Mouse (Mus musculus): Measurements from ENCODE around the gene Atp1a1. TPM values are rescaled to one million over a fixed set of nuclear protein-coding genes. Genes with fewer than 3 reads are reported as not detected.

The Atp1a1 gene
- polyA plus RNA-seq, 1 experiment from 2014 or later = 3,406 TPM

DNA sequence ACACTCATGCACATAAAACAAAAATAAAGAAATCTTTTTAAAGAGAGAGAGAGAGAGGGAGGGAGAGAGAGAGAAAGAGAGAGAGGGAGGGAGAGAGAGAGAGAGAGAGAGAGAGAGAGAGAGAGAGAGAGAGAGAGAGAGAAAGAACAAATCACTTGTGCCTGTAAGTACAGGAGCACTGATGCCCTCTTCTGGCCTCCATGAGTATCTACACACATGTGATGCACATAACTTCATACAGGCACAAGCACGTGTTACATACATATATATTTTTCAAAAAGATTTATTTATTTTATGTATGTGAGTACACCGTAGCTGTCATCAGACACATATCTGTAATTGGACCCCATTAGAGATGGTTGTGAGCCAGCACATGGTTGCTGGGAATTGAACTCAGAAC is 40.5 kb downstream of the Atp1a1 start:
- H3K27me3 ChIP-seq = no peaks in the 10 kb centered on the region
- DNase-seq (ENCODE audit: low read depth, low spot score) (no peak), ATAC-seq (no peak)
- ChIA-PET CTCF (interaction anchor here (0.7 to 2.1 kb wide), 5 partner anchors 9 to 61 kb away, joined by 3 to 8 read pairs (median 3); no protein-coding TSS in a partner anchor), POLR2A (no interaction called here)
- TF ChIP-seq CTCF (IDR thresholded peaks at IDR 0.05) = peak; percentile 39
- in situ Hi-C loops (cut with MboI; ENCODE audit: low pct_unique_long_range_greater_than_20kb) = no loop called here

DNA sequence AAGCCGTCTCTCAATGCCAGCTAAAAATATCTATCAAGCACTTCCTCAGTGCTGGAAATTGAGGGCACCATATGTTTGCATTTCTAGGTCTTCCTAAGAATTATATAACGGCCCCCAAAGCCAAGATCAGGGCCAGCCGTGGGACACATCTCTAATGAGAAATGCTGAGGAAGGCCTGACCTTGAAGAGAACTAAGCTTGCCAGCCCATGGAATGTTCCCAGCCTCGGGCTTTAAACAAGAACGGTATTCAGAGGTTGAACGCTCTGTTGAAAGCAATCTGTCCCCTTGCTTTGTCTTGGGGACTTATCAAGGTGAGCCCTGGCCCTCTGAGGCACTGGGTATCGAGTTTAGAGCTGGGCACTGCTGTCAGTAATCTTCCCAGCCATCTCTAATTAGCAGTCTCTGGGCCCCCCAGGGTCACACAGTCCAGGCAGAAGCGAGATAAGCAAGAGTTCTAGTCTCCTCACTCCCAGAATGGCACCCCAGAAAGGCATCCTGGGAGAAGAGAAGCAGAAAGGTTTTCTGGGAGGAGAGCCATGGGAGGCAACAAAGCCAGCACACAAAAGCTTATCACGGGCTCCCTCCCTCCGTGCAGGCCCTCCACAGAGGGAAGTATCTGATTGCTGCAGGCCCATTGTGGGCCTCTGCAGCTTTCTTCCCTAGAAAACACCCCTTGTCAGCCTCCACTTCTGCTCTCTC is 41.8 kb downstream of the Atp1a1 start:
- ChIA-PET CTCF (interaction anchor here (0.7 to 2.1 kb wide), 3 partner anchors 8 to 56 kb away, joined by 3 to 8 read pairs (median 4); no protein-coding TSS in a partner anchor), POLR2A (interaction anchor here (1.0 to 1.3 kb wide), 2 partner anchors 9 to 49 kb away, joined by 3 to 5 read pairs; no protein-coding TSS in a partner anchor)
- no peak for TF ChIP-seq CTCF (IDR thresholded peaks at IDR 0.05)
- no peaks in the 10 kb centered on the region for H3K27me3 ChIP-seq
- ATAC-seq (no peak), DNase-seq (ENCODE audit: low read depth, low spot score) (no peak)
- in situ Hi-C loops (cut with MboI; ENCODE audit: low pct_unique_long_range_greater_than_20kb) = no loop called here

DNA sequence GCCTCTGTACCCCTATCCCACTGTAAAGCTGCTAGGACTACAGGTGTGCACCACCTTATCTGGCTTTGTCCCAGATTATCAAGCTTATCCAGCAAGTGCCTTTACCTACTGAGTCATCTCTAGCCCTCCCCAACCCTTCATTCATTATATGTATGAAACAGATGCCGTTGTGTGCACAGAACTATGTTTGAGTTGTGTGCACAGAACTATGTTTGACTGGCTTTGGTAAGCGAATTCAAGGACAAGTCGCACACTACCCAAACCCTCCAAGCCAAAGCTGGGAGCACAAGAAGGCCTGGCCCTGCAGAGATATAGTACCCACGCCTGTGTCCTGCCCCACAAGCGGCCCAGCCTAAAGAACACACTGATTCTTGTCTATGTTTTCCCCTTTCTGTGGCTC is 42.5 kb downstream of the Atp1a1 start:
- H3K27me3 ChIP-seq = no peaks in the 10 kb centered on the region
- no peak for TF ChIP-seq CTCF (IDR thresholded peaks at IDR 0.05)
- ATAC-seq = no peak
- POLR2A ChIA-PET = interaction anchor here (1.3 kb wide), 1 partner anchor 49 kb away, joined by 3 read pairs; no protein-coding TSS in a partner anchor
- no peak for DNase-seq (ENCODE audit: low read depth, low spot score)
- CTCF ChIA-PET = interaction anchor here (1.5 to 2.1 kb wide), 2 partner anchors 9 to 46 kb away, joined by 4 to 8 read pairs; no protein-coding TSS in a partner anchor
- in situ Hi-C loops (cut with MboI; ENCODE audit: low pct_unique_long_range_greater_than_20kb) = no loop called here

DNA sequence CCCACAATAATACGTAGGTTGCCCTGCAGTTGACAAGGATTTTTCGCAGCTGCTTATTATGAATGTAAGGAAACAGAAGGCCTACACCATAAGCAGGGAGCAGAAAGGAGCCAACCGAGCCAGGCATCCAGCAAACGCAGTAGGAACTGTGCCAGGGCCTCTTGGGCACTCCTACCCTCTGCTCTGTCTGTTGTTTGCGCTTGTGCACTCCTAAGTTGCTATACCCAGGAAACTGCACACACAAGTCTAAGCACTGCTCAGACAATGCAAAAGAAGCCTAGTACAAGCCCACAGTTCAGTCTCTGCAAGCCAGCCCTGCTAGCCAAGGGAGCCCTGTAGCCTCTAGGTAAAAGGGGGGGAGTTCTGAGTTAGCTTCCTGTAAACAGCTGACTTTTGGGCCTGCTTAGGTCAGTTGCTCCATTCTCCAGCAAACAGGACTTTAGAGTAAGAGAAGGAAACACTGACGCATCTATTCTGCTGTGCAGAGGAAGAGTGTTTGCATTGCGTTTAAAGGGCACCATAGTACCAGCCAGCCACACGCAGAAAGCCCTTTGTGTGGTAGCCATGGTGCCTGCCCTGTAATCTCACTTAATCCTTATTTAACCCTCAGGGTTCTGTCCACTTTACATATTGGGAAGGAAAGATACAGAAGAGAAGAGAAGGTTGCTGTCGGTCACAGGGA is 43.5 kb downstream of the Atp1a1 start:
- no peak for TF ChIP-seq CTCF (IDR thresholded peaks at IDR 0.05)
- POLR2A ChIA-PET = interaction anchor here (0.8 to 1.1 kb wide), 2 partner anchors 10 to 44 kb away, joined by 3 to 7 read pairs; no protein-coding TSS in a partner anchor
- in situ Hi-C loops (cut with MboI; ENCODE audit: low pct_unique_long_range_greater_than_20kb) = no loop called here
- no peak for DNase-seq (ENCODE audit: low read depth, low spot score)
- H3K27me3 ChIP-seq = no peaks in the 10 kb centered on the region
- CTCF ChIA-PET = interaction anchor here (0.9 to 2.4 kb wide), 6 partner anchors 8 to 45 kb away, joined by 3 to 8 read pairs (median 5); no protein-coding TSS in a partner anchor
- no peak for ATAC-seq

DNA sequence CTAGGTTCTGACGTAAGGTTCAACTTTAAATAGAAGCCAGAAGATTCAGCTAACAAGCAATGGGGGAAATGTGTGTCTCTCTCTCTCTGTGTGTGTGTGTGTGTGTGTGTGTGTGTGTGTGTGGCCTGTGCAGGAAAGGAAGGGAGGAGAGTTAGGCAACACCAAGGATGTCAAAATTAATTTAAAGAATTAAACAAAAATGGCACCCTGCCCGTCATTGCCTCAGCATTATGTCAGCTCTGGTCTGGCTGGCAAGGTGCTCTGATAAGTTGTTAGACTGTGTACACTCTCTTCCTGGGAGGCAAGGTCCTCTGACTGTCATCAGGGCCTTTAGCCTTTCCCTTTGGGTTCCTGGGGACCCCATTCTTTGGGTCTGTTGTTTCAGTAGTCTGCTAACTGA is 47.8 kb downstream of the Atp1a1 start:
- in situ Hi-C loops (cut with MboI; ENCODE audit: low pct_unique_long_range_greater_than_20kb) = no loop called here
- no peak for ATAC-seq
- ChIA-PET CTCF (interaction anchor here (1.2 to 2.6 kb wide), 3 partner anchors 9 to 50 kb away, joined by 3 to 10 read pairs (median 6); no protein-coding TSS in a partner anchor), POLR2A (interaction anchor here (1.8 kb wide), 1 partner anchor 9 kb away, joined by 5 read pairs; no protein-coding TSS in a partner anchor)
- no peaks in the 10 kb centered on the region for H3K27me3 ChIP-seq
- TF ChIP-seq CTCF (IDR thresholded peaks at IDR 0.05) = no peak
- DNase-seq (ENCODE audit: low read depth, low spot score) = no peak

DNA sequence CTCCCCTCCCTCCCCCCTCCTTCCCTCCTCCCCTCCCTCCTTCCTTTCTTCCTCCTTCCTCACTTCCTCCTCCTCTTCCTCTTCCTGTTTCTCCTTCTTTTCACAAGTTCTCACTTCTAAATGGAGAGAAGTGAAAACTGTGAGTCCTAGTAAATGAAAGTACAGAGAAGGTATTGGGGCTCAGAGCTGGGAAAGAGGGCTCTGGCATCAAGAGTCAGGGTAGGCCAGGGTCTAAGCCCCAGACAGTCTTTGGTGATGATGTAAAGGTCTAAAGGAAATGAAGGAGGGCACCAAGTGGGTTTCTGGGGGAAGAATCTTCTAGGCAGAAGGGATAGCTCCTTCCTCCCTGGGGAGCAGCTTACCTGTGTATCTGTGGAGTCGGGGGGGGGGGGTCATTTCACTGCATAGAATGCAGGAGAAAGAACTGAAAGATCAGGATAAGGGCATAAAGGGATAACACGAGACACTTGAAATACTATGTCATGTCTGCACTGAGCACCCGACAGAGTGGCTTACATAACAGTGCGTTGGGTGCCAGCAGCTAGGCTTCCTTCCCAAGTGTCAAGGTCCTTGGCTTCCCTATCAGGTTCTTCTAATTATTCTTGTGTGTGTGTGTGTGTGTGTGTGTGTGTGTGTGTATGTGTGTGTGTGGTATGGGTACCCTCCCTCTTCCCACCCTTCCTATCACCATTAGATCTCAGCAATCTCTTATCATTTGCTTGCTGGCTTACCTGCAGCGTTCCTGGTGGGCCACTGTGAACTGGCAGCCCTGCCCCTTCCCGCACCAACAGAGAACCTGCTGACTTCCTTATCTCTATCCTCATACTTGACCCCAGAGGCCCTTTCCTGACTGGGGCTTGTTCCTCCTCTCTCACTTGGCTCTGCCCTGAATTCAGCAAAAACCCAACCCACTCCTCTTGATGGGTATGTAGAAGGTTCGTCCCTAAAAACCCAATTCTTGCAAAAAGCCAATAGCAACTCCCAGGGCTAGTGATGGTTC is 51.6 kb downstream of the Atp1a1 start:
- ChIA-PET POLR2A (interaction anchor here (0.8 kb wide), 1 partner anchor 9 kb away, joined by 4 read pairs; no protein-coding TSS in a partner anchor), CTCF (interaction anchor here (1.2 to 2.6 kb wide), 4 partner anchors 9 to 59 kb away, joined by 3 to 9 read pairs (median 4); no protein-coding TSS in a partner anchor)
- in situ Hi-C loops (cut with MboI; ENCODE audit: low pct_unique_long_range_greater_than_20kb) = no loop called here
- DNase-seq (ENCODE audit: low read depth, low spot score) = no peak
- ATAC-seq = no peak
- TF ChIP-seq CTCF (IDR thresholded peaks at IDR 0.05) = no peak
- no peaks in the 10 kb centered on the region for H3K27me3 ChIP-seq

DNA sequence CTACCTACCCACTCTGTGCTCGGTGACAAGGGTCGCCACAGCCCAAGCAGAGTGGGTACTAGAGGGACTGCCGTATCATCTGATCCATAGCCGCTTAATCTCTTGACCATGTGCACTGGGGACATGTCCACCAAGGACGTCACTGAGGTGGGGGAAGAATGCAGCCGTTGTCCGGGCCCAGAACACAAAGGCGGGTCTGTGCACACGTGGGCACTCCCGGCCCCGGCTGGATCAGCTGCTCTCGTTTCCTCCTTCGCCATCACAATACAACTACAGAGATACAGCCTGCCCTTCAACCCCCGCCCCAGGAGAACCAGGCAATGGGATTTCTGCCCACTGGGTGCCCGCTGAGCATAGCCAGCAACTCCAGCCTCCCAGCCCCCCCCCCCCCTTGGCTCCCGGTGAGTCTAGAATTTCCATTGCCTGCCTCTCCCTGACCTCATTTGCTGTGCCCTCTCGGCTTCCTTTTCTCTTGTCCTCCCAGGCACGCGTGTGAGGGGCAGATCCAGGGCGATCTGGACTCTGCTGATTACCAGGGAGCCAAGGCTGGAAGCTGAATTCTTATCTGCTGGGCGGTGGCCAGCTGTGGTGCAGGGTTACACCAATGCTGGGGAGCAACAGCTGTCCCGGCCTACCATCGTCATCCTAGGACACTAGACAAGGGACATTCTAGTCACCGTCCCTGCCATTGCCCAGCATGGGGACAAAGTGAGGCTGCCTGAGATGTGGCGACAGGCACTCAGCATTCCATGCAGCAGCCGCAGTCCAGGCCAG is 52.8 kb downstream of the Atp1a1 start:
- in situ Hi-C loops (cut with MboI; ENCODE audit: low pct_unique_long_range_greater_than_20kb) = no loop called here
- ChIA-PET CTCF (interaction anchor here (1.5 to 1.7 kb wide), 2 partner anchors 9 to 58 kb away, joined by 3 to 4 read pairs; no protein-coding TSS in a partner anchor), POLR2A (no interaction called here)
- no peaks in the 10 kb centered on the region for H3K27me3 ChIP-seq
- ATAC-seq = no peak
- no peak for DNase-seq (ENCODE audit: low read depth, low spot score)
- no peak for TF ChIP-seq CTCF (IDR thresholded peaks at IDR 0.05)

DNA sequence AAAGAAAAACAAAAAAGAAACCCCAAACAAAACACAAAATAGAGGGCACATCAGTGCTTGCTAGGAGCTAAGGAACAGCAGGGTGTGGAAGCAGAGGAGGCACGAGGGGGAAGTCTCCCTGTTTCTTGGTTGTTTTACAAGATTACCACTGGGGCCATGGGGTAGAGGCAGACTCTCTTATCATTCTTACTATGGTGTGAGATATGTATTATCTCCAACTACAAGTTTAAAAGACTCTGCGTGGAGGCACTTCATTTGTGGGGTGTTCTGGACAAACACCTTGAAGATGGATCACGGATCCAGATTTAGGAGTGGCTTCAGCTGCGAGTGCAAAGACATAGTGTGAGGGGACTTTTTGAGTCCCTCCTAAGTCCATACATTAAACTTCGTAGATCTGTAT is 54.7 kb downstream of the Atp1a1 start:
- in situ Hi-C loops (cut with MboI; ENCODE audit: low pct_unique_long_range_greater_than_20kb) = no loop called here
- ChIA-PET POLR2A (no interaction called here), CTCF (interaction anchor here (0.9 kb wide), 1 partner anchor 8 kb away, joined by 3 read pairs; no protein-coding TSS in a partner anchor)
- H3K27me3 ChIP-seq = no peaks in the 10 kb centered on the region
- DNase-seq (ENCODE audit: low read depth, low spot score) (no peak), ATAC-seq (no peak)
- no peak for TF ChIP-seq CTCF (IDR thresholded peaks at IDR 0.05)

DNA sequence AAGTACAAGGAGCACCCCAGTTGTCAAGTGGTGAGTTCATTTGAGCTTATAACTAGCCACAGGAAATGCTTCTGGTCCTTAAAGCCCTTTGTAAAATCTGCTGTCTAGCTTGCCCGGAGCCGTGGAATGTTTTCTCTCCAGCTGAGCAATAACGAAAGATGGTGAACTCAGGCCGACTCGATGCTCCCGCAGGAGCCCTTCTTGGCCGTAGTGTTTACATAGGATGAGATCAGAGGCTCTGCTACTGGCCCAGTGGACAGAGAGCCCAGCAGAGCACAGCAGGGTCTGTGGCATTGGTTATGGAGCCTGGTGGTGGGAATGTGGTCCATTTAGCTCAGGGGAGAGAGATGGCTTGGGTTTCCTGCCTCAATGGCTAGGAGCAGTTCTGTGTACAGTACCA is 60.4 kb downstream of the Atp1a1 start:
- TF ChIP-seq CTCF (IDR thresholded peaks at IDR 0.05) = no peak
- in situ Hi-C loops (cut with MboI; ENCODE audit: low pct_unique_long_range_greater_than_20kb) = no loop called here
- H3K27me3 ChIP-seq = no peaks in the 10 kb centered on the region
- DNase-seq (ENCODE audit: low read depth, low spot score) (peak; percentile 95), ATAC-seq (peak; percentile 79)
- CTCF ChIA-PET = interaction anchor here (1.0 to 2.2 kb wide), 10 partner anchors 10 to 38 kb away, joined by 3 to 9 read pairs (median 4); no protein-coding TSS in a partner anchor
- POLR2A ChIA-PET = interaction anchor here (0.6 to 1.2 kb wide), 4 partner anchors 8 to 31 kb away, joined by 3 to 4 read pairs (median 4); no protein-coding TSS in a partner anchor
